Mouse (Mus musculus) right cerebral cortex, postnatal 25 days (tissue): ENCODE measurements at regions not wholly inside any gene's neighbourhood (a gene's known extent, or its start where the extent isn't known, plus 50 kb on each side); places are given as distances from the start of the nearest gene placed in this dataset.
A peak's percentile ranks its signal among the peaks of the same experiment; 100 is the strongest.

Experiments
- DNase-seq: peaks from one replicate; pipeline ENCODE4 v3.0.0; 2022

- no peak for DNase-seq
Measured at GRCm38 (mm10) chr3:38251592-38251991, 233.1 kb downstream of the Ankrd50 start.

- no peak for DNase-seq
Measured at GRCm38 (mm10) chr3:38250552-38250951, 234.1 kb downstream of the Ankrd50 start.

- no peak for DNase-seq
Measured at GRCm38 (mm10) chr3:38248941-38249340, 235.7 kb downstream of the Ankrd50 start.

GRCm38 (mm10) chr3:38246439-38246838 is 238.2 kb downstream of the Ankrd50 start:
- DNase-seq: no peak

GRCm38 (mm10) chr3:38243209-38243608 is 241.4 kb downstream of the Ankrd50 start:
- no peak for DNase-seq

- DNase-seq: no peak
Measured at GRCm38 (mm10) chr3:38237616-38238015, 247.0 kb downstream of the Ankrd50 start.

GRCm38 (mm10) chr3:38235736-38236083 is 248.9 kb downstream of the Ankrd50 start:
- no peak for DNase-seq

- no peak for DNase-seq
Measured at GRCm38 (mm10) chr3:38235033-38235735, 249.5 kb downstream of the Ankrd50 start.

- DNase-seq: no peak
Measured at GRCm38 (mm10) chr3:38234534-38234933, 250.1 kb downstream of the Ankrd50 start.

- DNase-seq: no peak
Measured at GRCm38 (mm10) chr3:38234006-38234405, 250.6 kb downstream of the Ankrd50 start.

GRCm38 (mm10) chr3:38233091-38233490 is 251.6 kb downstream of the Ankrd50 start:
- DNase-seq: no peak

GRCm38 (mm10) chr3:38232111-38233076 is 252.2 kb downstream of the Ankrd50 start:
- no peak for DNase-seq

GRCm38 (mm10) chr3:38231506-38231905 is 253.1 kb downstream of the Ankrd50 start:
- no peak for DNase-seq

- DNase-seq: no peak
Measured at GRCm38 (mm10) chr3:38230796-38231195, 253.8 kb downstream of the Ankrd50 start.

- no peak for DNase-seq
Measured at GRCm38 (mm10) chr3:38229686-38230085, 255.0 kb downstream of the Ankrd50 start.

- DNase-seq: no peak
Measured at GRCm38 (mm10) chr3:38229051-38229450, 255.6 kb downstream of the Ankrd50 start.

GRCm38 (mm10) chr3:38227596-38227995 is 257.0 kb downstream of the Ankrd50 start:
- DNase-seq: peak; percentile 54

- no peak for DNase-seq
Measured at GRCm38 (mm10) chr3:38227121-38227520, 257.5 kb downstream of the Ankrd50 start.

- DNase-seq: no peak
Measured at GRCm38 (mm10) chr3:38226147-38226546, 258.5 kb downstream of the Ankrd50 start.

GRCm38 (mm10) chr3:38221834-38222215 is 262.8 kb downstream of the Ankrd50 start:
- no peak for DNase-seq

GRCm38 (mm10) chr3:38220934-38221833 is 263.5 kb downstream of the Ankrd50 start:
- no peak for DNase-seq

GRCm38 (mm10) chr3:38209081-38209480 is 275.6 kb downstream of the Ankrd50 start:
- no peak for DNase-seq

GRCm38 (mm10) chr3:38207867-38208266 is 276.8 kb downstream of the Ankrd50 start:
- no peak for DNase-seq
